Mouse (Mus musculus): Measurements from ENCODE around the gene Dnase2a. TPM values are rescaled to one million over a fixed set of nuclear protein-coding genes. Genes with fewer than 3 reads are reported as not detected.

Dnase2a gene
- total RNA-seq, 2 experiments from 2014 or later: 7.3 to 11.7 TPM

GRCm38 (mm10) chr8:84967532-84968304, 59.4 kb downstream of the Dnase2a start:
- intact Hi-C loops (cut with DNase I): no loop called here
- no peak for DNase-seq

GRCm38 (mm10) chr8:84968650-84969049, 60.3 kb downstream of the Dnase2a start:
- DNase-seq: peak in 1 of 2 experiments; percentile 32
- intact Hi-C loops (cut with DNase I): no loop called here

- intact Hi-C loops (cut with DNase I): no loop called here
- DNase-seq: peak; percentile 75 to 80
Observed at GRCm38 (mm10) chr8:84969241-84970134, 61.1 kb downstream of the Dnase2a start, which contains the start of the genes Gm49661, Prdx2 and Rnaseh2a. Gm49661 (minus strand) TSS chr8:84969433. Prdx2 (plus strand) TSS chr8:84969587. Rnaseh2a (minus strand) TSS chr8:84969767.

GRCm38 (mm10) chr8:84970135-84970790, 61.9 kb downstream of the Dnase2a start:
- DNase-seq: no peak
- intact Hi-C loops (cut with DNase I): no loop called here

- intact Hi-C loops (cut with DNase I): no loop called here
- DNase-seq: no peak
Observed at GRCm38 (mm10) chr8:84970913-84971312, 62.6 kb downstream of the Dnase2a start.

Small RNA genes lying within 50 kb of the gene (microRNA-seq; reads per million reads assigned to microRNA genes)
- 0 reads per million in 2 experiments for gene Gm24197 (ENCODE audit: borderline number of aligned reads in 2 of 2)
- 1.4 to 2.0 reads per million in 2 experiments for gene Mir7069 (ENCODE audit: borderline number of aligned reads in 2 of 2)

Other genes with a start within 250 kb of the Dnase2a start
- 10 to 100 TPM; 12.6 to 16.5 TPM for gene Ier2, start 245.7 kb upstream of the Dnase2a start, total RNA-seq (2021)
- 10 to 100 TPM; 36.1 to 39.2 TPM for gene Trmt1, start 222.3 kb upstream of the Dnase2a start, total RNA-seq (2021)
- gene Nacc1, start 220.7 kb upstream of the Dnase2a start, total RNA-seq (2021): 10 to 100 TPM; 27.3 to 30.1 TPM
- 1 to 10 TPM; 5.4 to 5.7 TPM for gene Lyl1, start 207.1 kb upstream of the Dnase2a start, total RNA-seq (2021)
- under 1 TPM in 1 of 2 experiments, not detected in 1; 0.44 TPM for gene G430095P16Rik, start 185.6 kb upstream of the Dnase2a start, total RNA-seq (2021)
- 100 to 1,000 TPM; 279 to 296 TPM for gene Nfix, start 108.2 kb upstream of the Dnase2a start, total RNA-seq (2021)
- gene Dand5, start 85.7 kb upstream of the Dnase2a start, total RNA-seq (2021): 1 to 10 TPM; 9.3 to 9.9 TPM
- 10 to 100 TPM; 28.5 to 29.5 TPM for gene Gadd45gip1, start 77.0 kb upstream of the Dnase2a start, total RNA-seq (2021)
- 10 to 100 TPM; 84.0 to 87.4 TPM for gene Rad23a, start 67.9 kb upstream of the Dnase2a start, total RNA-seq (2021)
- 100 to 1,000 TPM; 337 to 380 TPM for gene Calr, start 61.6 kb upstream of the Dnase2a start, total RNA-seq (2021)
- gene Farsa, start 51.6 kb upstream of the Dnase2a start, total RNA-seq (2021): 10 to 100 TPM; 23.1 TPM
- gene Syce2, start 36.4 kb upstream of the Dnase2a start, total RNA-seq (2021): 1 to 10 TPM; 3.8 to 4.1 TPM
- 10 to 100 TPM; 71.3 to 77.2 TPM for gene Gcdh, start 14.6 kb upstream of the Dnase2a start, total RNA-seq (2021)
- not detected for gene Klf1, start 6.6 kb upstream of the Dnase2a start, total RNA-seq (2021)
- under 1 TPM; 0.11 to 0.14 TPM for gene Mast1, start 28.8 kb downstream of the Dnase2a start, total RNA-seq (2021)
- not detected for gene Rtbdn, start 38.4 kb downstream of the Dnase2a start, total RNA-seq (2021)
- gene Gm49661, start 60.9 kb downstream of the Dnase2a start, total RNA-seq (2021): 1 to 10 TPM in 1 of 2 experiments, not detected in 1; 1.0 TPM
- gene Prdx2, start 61.0 kb downstream of the Dnase2a start, total RNA-seq (2021): 100 to 1,000 TPM; 633 to 676 TPM
- gene Rnaseh2a, start 61.2 kb downstream of the Dnase2a start, total RNA-seq (2021): 10 to 100 TPM; 48.6 to 56.7 TPM
- gene Junb, start 70.2 kb downstream of the Dnase2a start, total RNA-seq (2021): 10 to 100 TPM; 14.9 to 26.9 TPM
- 1 to 10 TPM; 2.7 to 2.9 TPM for gene Hook2, start 82.0 kb downstream of the Dnase2a start, total RNA-seq (2021)
- not detected for gene Best2, start 106.0 kb downstream of the Dnase2a start, total RNA-seq (2021)
- gene Asna1, start 116.7 kb downstream of the Dnase2a start, total RNA-seq (2021): 10 to 100 TPM; 66.2 to 69.8 TPM
- 10 to 100 TPM; 80.7 to 84.2 TPM for gene Trir, start 118.3 kb downstream of the Dnase2a start, total RNA-seq (2021)
- 10 to 100 TPM; 28.1 to 35.1 TPM for gene Tnpo2, start 128.4 kb downstream of the Dnase2a start, total RNA-seq (2021)
- gene Fbxw9, start 151.5 kb downstream of the Dnase2a start, total RNA-seq (2021): 1 to 10 TPM; 3.4 to 4.3 TPM
- gene Gm5741, start 159.4 kb downstream of the Dnase2a start, total RNA-seq (2021): not detected
- gene Dhps, start 163.2 kb downstream of the Dnase2a start, total RNA-seq (2021): 10 to 100 TPM; 27.0 to 27.4 TPM
- gene Wdr83os, start 172.2 kb downstream of the Dnase2a start, total RNA-seq (2021): 10 to 100 TPM; 37.4 to 42.2 TPM
- gene Wdr83, start 172.7 kb downstream of the Dnase2a start, total RNA-seq (2021): 10 to 100 TPM; 33.3 to 34.2 TPM
- gene Man2b1, start 174.7 kb downstream of the Dnase2a start, total RNA-seq (2021): 10 to 100 TPM; 31.0 to 31.3 TPM
- 1 to 10 TPM; 2.0 to 2.4 TPM for gene Zfp791, start 214.5 kb downstream of the Dnase2a start, total RNA-seq (2021)
- gene Cks1brt, start 243.4 kb downstream of the Dnase2a start, total RNA-seq (2021): not detected